Mouse (Mus musculus): ENCODE data around the gene Map1s.

Map1s gene

GRCm38 (mm10) chr8:70960703-70961472, 55.2 kb downstream of the Map1s start:
- DNase-seq = no peak

GRCm38 (mm10) chr8:70964159-70964558, 58.4 kb downstream of the Map1s start:
- no peak for DNase-seq

- no peak for DNase-seq
Measured at GRCm38 (mm10) chr8:70964861-70965260, 59.1 kb downstream of the Map1s start.
